Mouse (Mus musculus) ovary, adult 18-20 months (tissue): ENCODE data around the gene Jmjd6.
"Not testable (repeated sequence)": the region's sequence is repeated elsewhere in the genome, so short reads cannot be mapped to it uniquely, and the experiment has no call there.

Experiments
- DNase-seq: peaks from one replicate; pipeline ENCODE4 v3.0.0; 2022; ENCODE audit warnings: low spot score, mixed read lengths

The Jmjd6 gene

DNA sequence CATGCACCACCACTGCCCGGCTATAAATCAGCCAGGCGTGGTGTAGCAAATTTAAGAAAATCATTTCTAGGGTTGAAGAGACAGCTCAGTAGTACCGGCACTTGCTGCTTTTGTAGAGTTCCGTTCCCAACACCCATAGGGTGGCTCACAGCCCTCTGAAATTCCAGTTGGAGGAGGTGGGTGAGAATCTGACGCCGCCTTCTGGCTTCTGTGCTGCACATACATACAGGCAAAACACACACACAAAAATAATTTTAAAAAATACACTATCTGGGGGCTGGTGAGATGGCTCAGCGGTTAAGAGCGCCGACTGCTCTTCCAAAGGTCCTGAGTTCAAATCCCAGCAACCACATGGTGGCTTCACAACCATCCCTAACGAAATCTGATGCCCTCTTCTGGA lies 19.4 kb downstream of the Jmjd6 start:
- DNase-seq = not testable (repeated sequence)

GRCm38 (mm10) chr11:116823255-116823654 lies 20.0 kb downstream of the Jmjd6 start:
- DNase-seq = no peak

DNA sequence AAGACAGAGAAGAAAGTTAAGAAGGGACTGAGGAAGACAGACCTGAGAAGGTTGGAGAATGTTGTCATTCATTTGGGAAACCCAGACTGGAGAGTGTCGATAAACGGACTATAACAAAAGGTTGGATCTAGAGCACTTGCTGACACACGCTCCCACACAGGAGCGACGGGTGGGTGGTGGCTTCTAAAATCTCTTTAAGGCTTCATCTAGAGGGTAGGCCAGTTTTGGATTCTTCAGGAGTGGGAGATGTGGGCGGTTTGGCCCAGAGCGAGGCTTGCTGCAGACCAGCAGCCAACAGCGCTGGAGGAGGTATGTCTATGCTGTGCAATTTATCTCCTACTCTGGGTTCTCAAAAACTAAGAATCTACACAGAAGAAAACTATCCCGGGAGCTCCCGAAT lies 20.6 kb downstream of the Jmjd6 start:
- DNase-seq = no peak

GRCm38 (mm10) chr11:116822215-116822614 lies 21.0 kb downstream of the Jmjd6 start:
- DNase-seq = no peak

DNA sequence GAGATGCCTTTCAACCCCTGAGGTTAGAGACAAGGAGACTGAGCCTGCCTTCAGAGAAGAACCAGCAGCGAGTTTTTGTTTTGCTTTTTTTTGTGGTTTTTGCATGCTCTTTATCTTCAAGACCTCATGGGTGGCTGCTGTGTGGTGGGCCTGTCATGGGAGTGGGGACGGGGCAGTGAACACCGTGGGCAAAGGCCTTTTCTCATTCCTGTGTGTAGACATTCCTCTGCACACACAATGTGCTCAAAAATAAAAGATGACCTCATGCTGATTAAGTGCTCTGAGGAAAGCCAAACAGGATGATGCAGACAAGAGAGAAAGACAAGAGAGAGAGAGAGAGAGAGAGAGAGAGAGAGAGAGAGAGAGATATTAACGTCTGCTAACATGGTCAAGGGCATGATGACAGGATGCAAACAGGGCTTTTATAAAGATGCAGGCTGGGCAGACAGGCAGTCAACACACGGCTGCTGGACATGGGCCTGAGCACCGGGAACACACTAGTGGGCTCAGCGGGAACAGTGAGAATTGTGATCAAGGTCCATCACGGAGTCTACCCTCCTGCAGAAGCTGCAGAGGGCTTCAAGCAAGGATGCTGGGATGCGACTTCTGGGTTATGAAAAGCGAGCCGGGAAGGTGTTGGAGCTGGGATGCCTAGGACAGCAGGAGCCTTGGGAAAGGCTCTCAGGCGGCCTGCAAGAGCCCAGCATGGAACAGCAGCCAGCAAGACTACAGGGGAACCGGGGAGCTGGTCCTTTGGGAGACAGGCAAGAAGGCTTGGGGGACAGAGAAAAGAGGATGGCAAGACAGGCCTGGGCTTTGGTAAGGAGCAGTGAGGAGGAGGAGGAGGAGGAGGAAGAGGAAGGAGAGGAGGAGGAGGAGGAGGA lies 21.9 kb downstream of the Jmjd6 start:
- no peak for DNase-seq

DNA sequence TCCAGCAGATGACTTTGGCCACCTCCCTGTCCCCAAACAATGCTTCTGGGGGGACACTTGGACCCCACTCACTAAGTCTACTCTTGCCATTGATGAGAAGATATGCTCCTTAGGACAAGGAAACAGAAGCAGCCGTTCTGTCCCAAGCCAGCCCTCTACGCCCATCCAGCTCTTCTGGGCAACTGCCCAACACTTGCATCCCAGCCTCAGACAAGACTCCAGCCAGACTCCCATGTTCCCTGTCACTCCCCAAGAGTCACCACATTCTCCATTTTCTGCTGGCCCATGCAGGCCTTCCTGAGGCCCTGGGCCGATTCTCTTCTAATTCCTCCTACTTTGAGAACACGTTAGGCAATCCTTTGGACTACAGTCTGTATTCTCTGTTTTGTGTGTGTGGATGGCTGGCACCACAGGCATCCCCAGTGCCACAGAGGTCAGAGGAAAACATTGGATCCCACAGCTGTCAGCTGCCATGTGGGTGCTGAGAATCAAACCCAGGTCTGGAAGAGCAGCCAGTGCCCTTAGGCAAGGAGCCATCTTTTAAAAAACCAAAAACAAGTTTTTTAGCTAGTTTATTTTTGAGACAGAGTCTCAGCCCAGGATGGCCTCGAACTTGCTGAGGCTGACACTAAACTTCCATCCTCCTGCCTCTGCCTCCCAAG lies 23.2 kb downstream of the Jmjd6 start:
- no peak for DNase-seq

- no peak for DNase-seq
Measured at GRCm38 (mm10) chr11:116818722-116819121, 24.5 kb downstream of the Jmjd6 start.

DNA sequence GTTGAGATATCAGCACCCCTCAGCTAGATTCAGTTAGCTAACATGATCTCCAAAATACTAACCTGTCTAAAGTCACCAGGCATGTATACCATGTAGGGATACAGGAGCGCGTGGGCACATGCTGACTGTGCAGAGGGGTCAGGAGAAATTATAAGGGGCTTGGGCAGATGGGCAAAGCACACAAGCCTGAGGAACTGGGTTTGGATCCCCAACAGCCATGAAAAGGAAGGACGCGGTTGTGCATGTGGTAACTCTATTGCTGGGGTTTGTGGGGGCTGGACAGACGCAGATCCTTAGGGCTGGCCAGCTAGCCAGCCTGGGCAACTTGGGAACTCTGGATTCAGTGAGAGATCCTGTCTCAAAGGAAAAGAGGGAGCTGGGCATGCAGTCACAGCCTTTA lies 25.7 kb downstream of the Jmjd6 start:
- DNase-seq = no peak

DNA sequence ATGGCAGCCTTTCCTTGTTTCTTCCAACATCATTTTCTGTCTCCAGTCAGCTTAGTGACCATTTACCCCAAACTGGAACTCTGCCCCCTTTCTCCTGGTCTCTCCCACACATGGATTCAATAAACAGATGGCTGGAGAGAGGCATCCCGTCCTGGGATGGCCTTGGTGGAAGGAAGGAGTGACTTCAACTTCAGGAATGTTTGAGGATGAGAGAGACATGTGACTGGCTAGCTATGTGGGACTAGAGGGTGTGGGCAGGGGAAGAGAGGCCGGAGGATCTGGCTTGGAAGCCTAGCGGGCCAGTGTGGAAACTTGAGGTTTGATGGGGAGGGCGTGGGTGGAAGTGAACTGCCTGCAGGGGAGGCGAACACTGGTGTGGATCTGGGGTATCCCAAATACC lies 26.5 kb downstream of the Jmjd6 start:
- DNase-seq = peak; percentile 70

DNA sequence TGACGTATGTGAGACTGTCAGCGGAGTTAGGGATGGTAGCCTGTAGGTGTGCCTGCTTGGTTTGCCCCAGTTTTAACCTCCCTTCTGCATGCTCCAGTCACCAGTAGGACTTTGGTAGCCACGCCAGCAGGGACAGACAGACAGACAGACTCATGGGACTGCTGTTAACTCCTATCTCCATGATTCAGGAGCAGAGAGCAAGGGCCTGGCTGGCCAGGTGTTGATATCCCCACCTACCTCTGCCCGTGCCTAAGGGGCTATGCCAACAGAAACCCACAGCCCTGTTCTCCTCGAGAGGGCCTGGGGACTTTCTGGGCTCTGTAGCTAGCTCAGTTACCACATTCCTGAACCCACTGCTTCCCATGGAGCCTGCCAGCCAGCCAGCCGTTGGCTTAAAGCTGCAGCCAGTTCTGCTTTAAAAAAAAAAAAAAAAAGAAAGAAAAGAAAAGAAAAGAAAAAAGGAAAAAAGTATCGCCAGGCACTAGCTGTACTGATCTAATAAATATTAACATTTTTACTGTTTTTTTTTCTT lies 28.3 kb downstream of the Jmjd6 start:
- no peak for DNase-seq

- DNase-seq = peak; percentile 67
Measured at GRCm38 (mm10) chr11:116814076-116814883, 29.0 kb downstream of the Jmjd6 start.

GRCm38 (mm10) chr11:116813610-116814009 lies 29.6 kb downstream of the Jmjd6 start:
- no peak for DNase-seq

DNA sequence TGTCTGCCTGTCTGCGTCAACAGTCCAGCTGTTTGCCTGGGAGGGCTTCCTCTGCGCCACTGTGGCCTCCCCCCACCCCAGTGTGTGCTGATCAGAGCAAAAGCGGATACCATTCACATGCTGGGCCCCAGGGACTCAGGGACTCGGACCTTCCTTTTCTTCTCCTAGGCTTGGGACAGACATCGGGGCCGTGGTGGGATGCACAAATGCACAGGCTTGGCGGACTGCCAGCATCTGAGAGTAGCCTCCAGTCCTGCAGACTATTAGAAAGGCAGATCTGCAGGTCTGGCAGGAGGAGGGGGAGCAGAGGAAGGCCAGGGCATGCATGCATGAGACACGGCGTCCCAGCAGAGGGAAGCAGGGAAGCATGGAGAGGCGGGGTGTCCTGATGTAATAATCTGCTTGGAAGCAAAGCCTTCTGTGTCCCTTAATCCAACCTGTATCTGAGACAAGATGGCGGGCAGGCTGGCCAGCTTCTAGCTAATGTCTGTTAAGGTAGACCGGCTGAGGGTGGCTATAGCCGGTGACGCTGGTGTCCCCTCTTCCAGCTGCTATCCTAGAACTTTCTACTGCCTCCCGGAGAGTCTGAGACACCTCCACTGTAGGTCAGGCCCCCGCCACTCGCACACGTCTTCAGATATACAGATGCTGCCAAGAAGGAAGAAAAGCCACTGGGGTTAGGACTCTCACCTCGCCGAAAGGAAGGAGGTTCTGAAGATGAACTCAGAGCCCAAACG lies 30.3 kb downstream of the Jmjd6 start:
- no peak for DNase-seq

DNA sequence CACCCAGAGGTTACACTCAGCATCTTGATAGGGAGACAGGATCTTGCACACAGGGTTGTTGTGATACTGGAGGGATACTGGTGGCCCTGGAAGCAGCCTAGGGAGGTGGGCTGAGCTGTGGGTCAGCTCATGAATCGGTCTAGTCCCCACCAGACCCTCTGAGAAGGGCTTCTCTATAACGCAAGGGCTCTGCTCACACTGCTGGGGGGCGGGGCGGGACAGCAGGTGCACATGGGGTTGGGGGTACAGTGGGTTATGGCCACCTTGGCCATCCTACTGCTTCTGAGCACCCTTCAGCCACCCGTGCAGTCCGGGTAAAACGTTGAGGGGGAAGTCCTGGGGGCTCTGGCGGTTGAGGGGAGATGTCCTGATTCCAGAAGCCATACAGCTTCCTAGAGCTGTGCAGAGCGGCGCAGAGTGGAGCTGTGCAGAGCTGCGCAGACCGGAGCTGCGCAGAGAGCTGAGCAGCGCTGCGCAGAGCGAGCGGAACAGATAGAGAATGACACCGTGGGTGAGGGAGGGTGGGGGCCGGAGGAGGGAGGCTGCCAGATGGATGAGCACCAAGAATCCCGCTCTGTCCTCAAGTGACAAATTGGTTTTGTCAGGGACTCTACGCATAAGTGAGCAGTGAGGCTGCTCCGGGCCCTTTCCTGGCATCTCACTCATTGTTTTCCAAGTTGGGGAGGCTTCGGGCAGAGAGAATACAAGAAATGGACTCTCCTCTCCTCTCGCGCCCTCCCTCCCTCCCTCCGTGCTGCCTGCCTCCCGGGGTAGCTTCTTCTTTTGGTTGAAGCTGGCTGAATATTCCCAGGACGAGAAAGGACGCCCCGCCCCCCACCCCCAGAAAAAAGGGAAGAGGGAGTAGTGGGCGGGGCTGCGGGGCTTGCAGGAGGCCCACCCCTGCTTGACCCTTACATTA lies 32.0 kb downstream of the Jmjd6 start:
- peak; percentile 49 for DNase-seq

- no peak for DNase-seq
Measured at GRCm38 (mm10) chr11:116810528-116810927, 32.7 kb downstream of the Jmjd6 start.

- no peak for DNase-seq
Measured at GRCm38 (mm10) chr11:116809520-116809919, 33.7 kb downstream of the Jmjd6 start.

DNA sequence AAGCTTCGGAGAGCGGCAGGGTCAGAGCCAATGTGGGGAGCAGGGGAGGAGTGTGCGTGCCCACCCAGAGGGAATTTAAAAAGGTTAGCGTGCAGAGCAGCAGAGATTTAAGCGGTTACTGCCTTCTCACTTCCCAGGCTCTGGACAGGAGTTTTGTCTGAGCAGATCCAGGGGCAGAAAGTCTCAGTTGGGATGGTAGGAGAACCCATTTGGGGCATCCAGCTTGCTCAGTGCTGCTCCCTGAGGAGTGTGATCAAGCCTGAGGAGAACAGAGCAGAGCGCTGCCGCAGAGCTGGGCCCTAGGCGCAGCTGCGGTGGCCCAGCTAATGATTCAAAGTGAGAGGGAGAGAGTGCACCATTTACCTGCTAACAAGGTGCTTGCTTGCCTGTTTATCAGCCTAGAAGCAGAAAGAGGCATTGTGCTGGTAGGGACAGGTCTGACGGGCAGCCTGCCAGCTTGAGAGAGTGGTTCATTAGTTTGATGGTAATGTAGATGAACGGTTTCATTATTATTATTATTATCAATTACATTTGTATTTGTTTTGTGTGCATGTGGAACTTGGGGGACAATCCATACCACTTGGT lies 34.3 kb downstream of the Jmjd6 start:
- DNase-seq = no peak

DNA sequence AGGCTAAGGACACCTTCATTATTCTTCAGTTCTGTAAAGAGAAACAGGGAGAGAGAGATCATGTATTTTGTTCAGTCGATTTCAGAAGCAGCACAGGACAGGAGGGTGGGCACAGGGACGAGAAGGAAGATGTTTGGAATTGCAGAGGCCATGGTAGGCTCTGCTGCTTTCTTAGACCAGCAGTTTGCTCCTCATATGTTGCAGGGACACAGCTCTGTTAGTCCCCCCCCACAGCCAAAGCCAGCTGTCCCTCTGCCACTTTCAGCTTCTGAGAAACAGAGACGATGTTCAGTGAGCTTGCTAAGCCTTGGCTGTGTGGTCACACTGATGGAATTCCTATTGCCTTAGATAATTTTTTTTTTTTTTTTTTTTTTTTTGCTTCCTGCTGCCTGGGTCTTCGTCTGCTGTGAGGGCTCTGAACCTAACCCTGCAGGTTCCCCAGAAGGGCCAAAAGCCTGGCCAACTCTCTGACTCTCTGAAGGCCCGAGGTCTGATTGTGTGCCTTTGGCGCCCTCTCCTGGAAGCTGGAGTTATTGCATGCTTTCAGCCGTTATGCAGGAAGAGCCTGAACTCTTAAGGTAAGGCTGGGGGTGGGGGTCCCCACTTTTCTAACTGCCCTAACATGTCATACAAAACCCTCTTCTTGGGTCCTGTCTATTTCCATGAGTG lies 35.2 kb downstream of the Jmjd6 start:
- DNase-seq = peak; percentile 71

DNA sequence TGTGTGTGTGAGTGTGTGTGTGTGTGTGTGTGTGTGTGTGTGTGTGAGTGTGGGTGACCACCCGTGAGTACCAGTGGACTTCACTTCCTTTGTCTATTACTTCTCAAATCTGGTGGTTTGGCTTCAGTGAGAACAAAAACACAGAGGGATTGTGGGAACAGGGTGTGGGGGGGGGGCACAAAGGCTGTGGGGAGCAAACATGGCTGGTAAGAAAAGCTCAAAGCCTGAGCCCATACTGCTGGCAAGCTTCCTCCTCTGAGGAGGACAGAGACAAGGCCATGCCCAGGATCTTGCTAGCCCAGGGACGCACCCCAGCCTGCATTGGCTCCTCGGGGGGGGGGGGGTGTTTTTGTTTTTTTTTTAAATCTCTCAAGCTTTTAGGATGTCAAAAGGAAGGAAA lies 35.7 kb downstream of the Jmjd6 start:
- peak; percentile 70 for DNase-seq

DNA sequence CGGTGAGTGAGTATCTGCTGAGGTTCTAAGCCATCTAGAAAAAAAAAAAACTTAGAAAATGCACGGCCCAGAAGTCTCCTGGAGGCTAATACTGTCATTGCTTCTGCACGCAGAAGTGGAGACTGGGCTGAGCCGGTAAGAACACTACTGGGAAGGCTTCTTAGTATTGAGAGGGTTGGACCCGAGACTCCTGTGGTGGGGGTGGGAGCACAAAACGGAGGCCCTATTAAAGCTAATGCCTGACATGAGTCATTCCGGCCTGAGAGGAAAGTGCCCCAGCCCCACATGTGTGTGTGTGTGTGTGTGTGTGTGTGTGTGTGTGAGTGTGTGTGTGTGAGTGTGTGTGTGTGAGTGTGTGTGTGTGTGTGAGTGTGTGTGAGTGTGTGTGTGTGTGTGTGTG lies 36.1 kb downstream of the Jmjd6 start:
- DNase-seq = no peak
